Mouse (Mus musculus): ENCODE results near the gene Nudt9. TPM values are rescaled to one million over a fixed set of nuclear protein-coding genes. Genes with fewer than 3 reads are reported as not detected.
"Not testable (repeated sequence)": the region's sequence is repeated elsewhere in the genome, so short reads cannot be mapped to it uniquely, and the experiment has no call there.

Gene Nudt9
- polyA plus RNA-seq, 1 experiment: 58.9 TPM

DNA sequence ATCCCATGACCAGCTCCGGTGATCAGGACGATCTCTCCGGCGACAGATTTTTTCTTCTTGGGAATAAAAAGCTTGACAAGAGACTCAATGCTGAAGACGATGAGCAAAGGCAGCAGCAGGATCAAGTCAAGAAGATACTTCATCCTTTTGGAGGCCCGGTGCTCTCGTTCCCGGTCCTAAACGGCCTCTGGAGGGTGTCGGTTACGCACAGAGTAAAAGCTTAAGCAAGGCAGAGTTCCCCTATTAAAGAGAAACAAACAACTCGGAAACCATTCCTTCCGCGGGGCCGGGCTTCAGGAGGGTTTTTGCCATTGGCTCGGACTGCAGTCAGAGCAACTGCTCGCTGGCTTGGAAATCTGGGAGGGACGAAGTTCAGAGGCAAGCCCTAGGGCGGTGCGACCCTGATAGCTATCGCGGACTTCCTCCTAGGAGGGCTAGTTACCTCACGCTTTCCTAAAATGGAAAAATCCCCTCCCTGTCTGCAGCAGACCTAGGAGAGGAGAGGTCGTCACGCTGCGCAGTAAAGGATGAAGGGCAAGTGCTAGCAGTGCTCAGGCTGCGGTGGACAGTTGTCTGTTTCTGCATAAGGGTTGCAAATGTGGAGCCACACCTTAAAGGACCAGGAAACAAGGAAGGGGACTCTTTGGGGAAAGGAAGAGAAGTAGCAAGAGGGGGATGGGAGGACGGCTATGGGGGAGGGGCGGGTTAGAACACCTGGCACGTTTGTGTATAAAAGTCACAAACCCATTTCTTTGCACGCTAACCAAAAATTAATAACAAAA is 24.3 kb upstream of the Nudt9 start, which contains the start of gene Hsd17b11:
Gene Hsd17b11, minus strand, starts transcription at position 323 of the 782 bp plus-strand sequence.
- Histone ChIP-seq H3K4me3 (ENCODE audit: insufficient read depth, poor library complexity, severe bottlenecking) (peak within 1 kb of the TSS; percentile 39), H3K27me3 (ENCODE audit: control insufficient read depth, insufficient read depth, insufficient read length) (no peaks in the 10 kb centered on the region), H3K79me2 (ENCODE audit: control insufficient read depth, insufficient read depth) (no peaks in the 10 kb centered on the region), H3K79me3 (ENCODE audit: low read depth) (no peaks in the 10 kb centered on the region), H3ac (ENCODE audit: control insufficient read depth, insufficient read length, low read depth) (peak within 1 kb of the TSS; percentile 50), H3K36me3 (ENCODE audit: control insufficient read depth, insufficient read depth) (no peaks in the 10 kb centered on the region)
- TF ChIP-seq MYOG (IDR thresholded peaks at IDR 0.05; ENCODE audit: control insufficient read depth, extremely low read depth, insufficient read length) (no peak), CTCF (IDR thresholded peaks at IDR 0.05; ENCODE audit: control insufficient read depth, insufficient read depth, insufficient read length) (no peak), USF1 (IDR thresholded peaks at IDR 0.05; ENCODE audit: low read depth) (no peak), MYOD1 (IDR thresholded peaks at IDR 0.05; ENCODE audit: control insufficient read depth, insufficient read length, low read depth) (no peak), FOSL1 (IDR thresholded peaks at IDR 0.05; ENCODE audit: insufficient read depth, low read length, poor library complexity, severe bottlenecking) (no peak)

DNA sequence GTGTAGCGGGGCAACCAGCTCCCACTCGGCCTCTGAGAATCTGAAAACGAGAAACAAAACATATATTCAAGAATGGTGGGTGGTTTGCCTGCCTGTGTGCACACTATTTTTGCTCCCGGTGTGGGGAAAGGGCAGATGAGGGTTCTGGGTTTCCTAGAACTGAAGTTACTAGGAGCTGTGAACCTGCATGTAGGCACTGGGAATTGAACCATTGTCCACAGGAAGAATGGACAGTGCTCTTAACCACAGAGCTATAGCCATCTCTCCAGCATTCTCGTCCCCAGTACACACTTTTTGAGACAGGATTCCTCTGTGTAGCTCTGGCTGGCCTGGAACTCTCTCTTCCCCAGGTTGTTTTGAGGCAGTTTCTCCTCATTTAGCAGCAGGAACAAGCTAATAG is 23.5 kb upstream of the Nudt9 start:
- H3K36me3 ChIP-seq (ENCODE audit: control insufficient read depth, insufficient read depth): no peaks in the 10 kb centered on the region
- TF ChIP-seq CTCF (IDR thresholded peaks at IDR 0.05; ENCODE audit: control insufficient read depth, insufficient read depth, insufficient read length) (no peak), MYOD1 (IDR thresholded peaks at IDR 0.05; ENCODE audit: control insufficient read depth, insufficient read length, low read depth) (no peak), CEBPB (IDR thresholded peaks at IDR 0.05; ENCODE audit: low read depth) (no peak), MYOG (IDR thresholded peaks at IDR 0.05; ENCODE audit: control insufficient read depth, extremely low read depth, insufficient read length) (no peak), FOSL1 (IDR thresholded peaks at IDR 0.05; ENCODE audit: insufficient read depth, low read length, poor library complexity, severe bottlenecking) (no peak), MAX (IDR thresholded peaks at IDR 0.05) (no peak), USF1 (IDR thresholded peaks at IDR 0.05; ENCODE audit: low read depth) (no peak)
- no peaks in the 10 kb centered on the region for H3K79me3 ChIP-seq (ENCODE audit: low read depth)
- H3K4me3 ChIP-seq (ENCODE audit: insufficient read depth, poor library complexity, severe bottlenecking): no peak overlapping the region
- H3K27me3 ChIP-seq (ENCODE audit: control insufficient read depth, insufficient read depth, insufficient read length): no peaks in the 10 kb centered on the region
- H3K79me2 ChIP-seq (ENCODE audit: control insufficient read depth, insufficient read depth): no peaks in the 10 kb centered on the region
- H3ac ChIP-seq (ENCODE audit: control insufficient read depth, insufficient read length, low read depth): no peak overlapping the region

DNA sequence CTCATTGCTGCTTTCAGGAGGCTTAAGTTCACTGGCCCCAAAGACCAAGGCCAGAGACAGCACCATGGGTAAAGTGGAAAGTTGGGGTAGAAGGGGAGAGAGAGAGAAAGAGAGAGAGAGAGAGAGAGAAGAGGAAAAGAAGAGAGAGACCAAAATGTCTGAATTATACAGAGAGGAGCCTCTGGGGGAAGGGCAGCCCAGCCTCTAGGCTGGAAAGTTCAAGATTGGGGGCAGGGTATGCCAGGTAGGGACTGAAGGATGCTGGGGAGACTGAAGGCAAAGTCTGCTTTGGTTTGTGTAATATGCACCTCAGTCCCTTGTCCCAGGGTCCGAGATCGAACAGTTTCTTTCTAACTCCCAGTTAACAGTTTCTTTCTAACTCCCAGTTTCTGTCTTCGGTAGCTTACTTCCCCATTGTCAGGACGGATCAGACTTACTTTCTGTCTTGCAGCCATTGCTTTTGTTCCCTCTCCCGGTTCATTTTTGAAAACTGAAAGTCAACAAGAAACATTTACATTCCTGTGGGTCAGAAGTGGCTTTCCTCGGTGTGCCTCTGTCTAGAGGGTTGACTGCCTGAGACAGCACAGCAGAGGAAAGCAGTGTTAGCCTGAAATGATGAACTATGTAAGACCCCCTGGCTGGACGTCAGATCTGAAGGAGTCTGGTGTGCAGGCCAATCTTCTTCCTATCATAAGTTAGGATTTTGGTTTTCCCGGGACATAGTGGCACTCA is 22.7 kb upstream of the Nudt9 start:
- no peaks in the 10 kb centered on the region for H3K36me3 ChIP-seq (ENCODE audit: control insufficient read depth, insufficient read depth)
- no peak for TF ChIP-seq MYOG (IDR thresholded peaks at IDR 0.05; ENCODE audit: control insufficient read depth, extremely low read depth, insufficient read length)
- TF ChIP-seq MAX (IDR thresholded peaks at IDR 0.05): no peak
- no peak for TF ChIP-seq FOSL1 (IDR thresholded peaks at IDR 0.05; ENCODE audit: insufficient read depth, low read length, poor library complexity, severe bottlenecking)
- no peak for TF ChIP-seq CTCF (IDR thresholded peaks at IDR 0.05; ENCODE audit: control insufficient read depth, insufficient read depth, insufficient read length)
- no peak for TF ChIP-seq CEBPB (IDR thresholded peaks at IDR 0.05; ENCODE audit: low read depth)
- TF ChIP-seq MYOD1 (IDR thresholded peaks at IDR 0.05; ENCODE audit: control insufficient read depth, insufficient read length, low read depth): no peak
- TF ChIP-seq USF1 (IDR thresholded peaks at IDR 0.05; ENCODE audit: low read depth): no peak

DNA sequence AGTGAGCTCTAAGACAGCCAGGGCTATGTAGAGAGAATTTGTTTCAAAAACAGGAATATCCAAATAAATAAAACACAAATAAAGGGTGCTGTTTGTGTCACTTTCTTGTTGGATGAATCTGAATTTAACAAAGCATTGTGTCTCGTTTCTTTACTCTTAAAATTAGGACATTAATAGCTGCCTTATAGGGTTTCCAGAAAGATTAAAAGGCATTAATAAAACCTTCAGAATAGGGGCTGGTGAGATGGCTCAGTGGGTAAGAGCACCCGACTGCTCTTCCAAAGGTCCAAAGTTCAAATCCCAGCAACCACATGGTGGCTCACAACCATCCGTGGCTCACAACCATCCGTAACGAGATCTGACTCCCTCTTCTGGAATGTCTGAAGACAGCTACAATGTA is 21.9 kb upstream of the Nudt9 start:
- not testable (repeated sequence) for H3K36me3 ChIP-seq (ENCODE audit: control insufficient read depth, insufficient read depth); H3K4me3 ChIP-seq (ENCODE audit: insufficient read depth, poor library complexity, severe bottlenecking); H3K79me2 ChIP-seq (ENCODE audit: control insufficient read depth, insufficient read depth); H3K27me3 ChIP-seq (ENCODE audit: control insufficient read depth, insufficient read depth, insufficient read length); H3ac ChIP-seq (ENCODE audit: control insufficient read depth, insufficient read length, low read depth); H3K79me3 ChIP-seq (ENCODE audit: low read depth)

More for the DNA sequence above, 22.7 kb upstream of the Nudt9 start:
- H3K79me3 ChIP-seq (ENCODE audit: low read depth): no peaks in the 10 kb centered on the region
- no peaks in the 10 kb centered on the region for H3K27me3 ChIP-seq (ENCODE audit: control insufficient read depth, insufficient read depth, insufficient read length)
- H3K79me2 ChIP-seq (ENCODE audit: control insufficient read depth, insufficient read depth): no peaks in the 10 kb centered on the region
- H3K4me3 ChIP-seq (ENCODE audit: insufficient read depth, poor library complexity, severe bottlenecking): no peak overlapping the region
- H3ac ChIP-seq (ENCODE audit: control insufficient read depth, insufficient read length, low read depth): no peak overlapping the region

DNA sequence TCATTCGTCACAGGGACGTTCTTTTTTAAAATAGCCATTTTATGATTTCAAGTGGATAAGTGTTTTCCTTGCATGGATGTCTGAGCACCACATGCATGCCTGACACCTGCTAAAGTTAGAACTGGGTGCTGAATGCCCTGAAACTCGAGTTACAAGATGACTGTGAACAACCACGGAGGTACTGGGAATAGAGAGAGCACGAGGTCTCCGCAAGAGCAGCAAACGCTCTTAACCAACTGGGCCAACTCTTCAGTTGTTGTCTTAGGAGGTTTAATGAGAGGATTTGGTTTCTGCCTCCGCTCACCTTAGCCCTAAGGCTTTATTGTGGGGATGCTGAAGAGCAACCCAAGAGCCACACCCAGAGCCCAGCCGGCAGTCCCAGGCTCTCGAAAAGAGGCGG is 21.3 kb upstream of the Nudt9 start:
- Histone ChIP-seq H3K79me3 (ENCODE audit: low read depth) (no peaks in the 10 kb centered on the region), H3ac (ENCODE audit: control insufficient read depth, insufficient read length, low read depth) (no peak overlapping the region), H3K79me2 (ENCODE audit: control insufficient read depth, insufficient read depth) (no peaks in the 10 kb centered on the region), H3K36me3 (ENCODE audit: control insufficient read depth, insufficient read depth) (no peaks in the 10 kb centered on the region), H3K4me3 (ENCODE audit: insufficient read depth, poor library complexity, severe bottlenecking) (no peak overlapping the region), H3K27me3 (ENCODE audit: control insufficient read depth, insufficient read depth, insufficient read length) (no peaks in the 10 kb centered on the region)
- TF ChIP-seq FOSL1 (IDR thresholded peaks at IDR 0.05; ENCODE audit: insufficient read depth, low read length, poor library complexity, severe bottlenecking) (no peak), CEBPB (IDR thresholded peaks at IDR 0.05; ENCODE audit: low read depth) (no peak), CTCF (IDR thresholded peaks at IDR 0.05; ENCODE audit: control insufficient read depth, insufficient read depth, insufficient read length) (no peak), MYOD1 (IDR thresholded peaks at IDR 0.05; ENCODE audit: control insufficient read depth, insufficient read length, low read depth) (no peak), MYOG (IDR thresholded peaks at IDR 0.05; ENCODE audit: control insufficient read depth, extremely low read depth, insufficient read length) (no peak), MAX (IDR thresholded peaks at IDR 0.05) (no peak), USF1 (IDR thresholded peaks at IDR 0.05; ENCODE audit: low read depth) (no peak)

All from C2C12 (cell line).